In the genomic region with DNA sequence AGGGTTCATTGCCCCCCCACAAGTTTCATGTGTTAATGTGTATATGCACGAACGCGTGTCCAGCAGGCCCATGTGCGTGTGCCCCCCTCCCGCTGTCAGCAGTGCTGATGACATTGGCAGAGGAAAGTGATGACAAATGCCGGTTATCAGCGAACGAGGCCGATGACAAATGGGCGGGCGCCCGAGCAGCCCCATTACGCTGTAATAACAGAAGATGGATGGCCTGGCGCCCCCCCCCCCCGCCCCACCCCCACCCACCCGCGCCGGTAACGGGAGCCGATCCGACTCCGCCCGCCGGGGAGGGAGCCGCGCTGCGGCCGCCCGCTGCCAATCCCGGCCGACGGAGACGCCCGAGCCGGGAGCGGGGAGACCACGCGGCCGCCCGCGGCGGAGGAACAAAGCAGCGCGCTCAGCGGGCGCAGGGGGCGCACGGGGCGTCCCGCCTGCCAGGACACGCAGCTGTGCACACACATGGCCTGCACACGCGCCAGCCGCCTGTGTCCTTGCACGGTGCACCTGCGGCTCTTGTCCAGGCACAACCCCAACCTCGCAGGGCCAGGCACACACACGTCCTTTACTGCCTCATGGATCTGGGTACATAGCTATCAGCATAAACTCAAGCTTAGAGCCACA, we compare ENCODE assay signal across 8 mouse cellular contexts. TPM values are rescaled to one million over a fixed set of nuclear protein-coding genes. Genes with fewer than 3 reads are reported as not detected.
A peak's percentile ranks its signal among the peaks of the same experiment; 100 is the strongest.
DNase-seq lines count a peak whose midpoint lies in the region; ATAC-seq lines count a peak whose summit lies in the region.

No protein-coding gene starts in this region.

- no peak overlapping the region for H3K27ac ChIP-seq in embryonic facial prominence, embryonic 14.5 days (replicated peaks; ENCODE audit: low read depth, low read length)
- H3K27ac ChIP-seq in hindbrain, embryonic 13.5 days, result peak overlapping the region; percentile 91
- peak overlapping the region; percentile 83 for H3K27ac ChIP-seq in neural tube, embryonic 15.5 days (replicated peaks)

- 0 out of 2 replicates have a peak, but pooled peaks cover 4% of the 10 kb centered on the region for H3K4me1 ChIP-seq in embryonic facial prominence, embryonic 14.5 days (ENCODE audit: control insufficient read depth, insufficient read depth, low read length)
- peaks cover 60% of the 10 kb centered on the region for H3K4me1 ChIP-seq in hindbrain, embryonic 13.5 days (replicated peaks)
- H3K4me1 ChIP-seq in neural tube, embryonic 15.5 days, result peaks cover 59% of the 10 kb centered on the region

- peak overlapping the region; percentile 56 for H3K9ac ChIP-seq in embryonic facial prominence, embryonic 14.5 days (ENCODE audit: low read depth, low read length)
- H3K9ac ChIP-seq in hindbrain, embryonic 13.5 days, result peak overlapping the region; percentile 66
- peak overlapping the region; percentile 50 for H3K9ac ChIP-seq in neural tube, embryonic 15.5 days (replicated peaks)

- H3K36me3 ChIP-seq in embryonic facial prominence, embryonic 14.5 days (ENCODE audit: control insufficient read depth, insufficient read depth, low read length), result no peaks in the 10 kb centered on the region
- H3K36me3 ChIP-seq in hindbrain, embryonic 13.5 days, result no peaks in the 10 kb centered on the region
- H3K36me3 ChIP-seq in neural tube, embryonic 15.5 days, result no peaks in the 10 kb centered on the region

- peak; percentile 71 to 78 for DNase-seq in layer of hippocampus, postnatal 10 days (ENCODE audit: low spot score in 2 of 2)
- DNase-seq in layer of hippocampus, adult 9-11 months, result no peak
- DNase-seq in ZHBTc4 (ENCODE audit: low read depth, low spot score), result peak; percentile 67
- peak; percentile 72 for DNase-seq in embryonic facial prominence, embryonic 14.5 days (ENCODE audit: low spot score)
- DNase-seq in liver, result peak; percentile 56
- peak; percentile 80 for DNase-seq in thymus, postnatal 4 days

- H3K4me2 ChIP-seq in embryonic facial prominence, embryonic 14.5 days (ENCODE audit: low read depth, low read length), result peak overlapping the region; percentile 78
- H3K4me2 ChIP-seq in hindbrain, embryonic 13.5 days, result peak overlapping the region; percentile 59
- peak overlapping the region; percentile 80 for H3K4me2 ChIP-seq in neural tube, embryonic 15.5 days

- H3K27me3 ChIP-seq in embryonic facial prominence, embryonic 14.5 days (replicated peaks; ENCODE audit: control insufficient read depth, insufficient read depth, low read length), result peaks cover 36% of the 10 kb centered on the region
- peaks cover 53% of the 10 kb centered on the region for H3K27me3 ChIP-seq in hindbrain, embryonic 13.5 days
- peaks cover 32% of the 10 kb centered on the region for H3K27me3 ChIP-seq in neural tube, embryonic 15.5 days (replicated peaks)

- 4% methylated on average over 26 of the region's 58 CpGs for WGBS in embryonic facial prominence, embryonic 14.5 days
- WGBS in hindbrain, embryonic 13.5 days, result under 1% methylated on average over 37 of the region's 58 CpGs
- 1% methylated on average over 53 of the region's 58 CpGs for WGBS in neural tube, embryonic 15.5 days

- ATAC-seq in embryonic facial prominence, embryonic 14.5 days (ENCODE audit: low read depth), result peak; percentile 41
- ATAC-seq in hindbrain, embryonic 13.5 days (ENCODE audit: low FRiP score), result peak; percentile 51
- ATAC-seq in neural tube, embryonic 15.5 days (ENCODE audit: low FRiP score), result peak; percentile 42

- peak overlapping the region; percentile 40 for H3K4me3 ChIP-seq in embryonic facial prominence, embryonic 14.5 days (ENCODE audit: low read depth, low read length)
- H3K4me3 ChIP-seq in hindbrain, embryonic 13.5 days, result peak overlapping the region; percentile 37
- H3K4me3 ChIP-seq in neural tube, embryonic 15.5 days (replicated peaks), result peak overlapping the region; percentile 39

- H3K9me3 ChIP-seq in embryonic facial prominence, embryonic 14.5 days (ENCODE audit: control insufficient read depth, low read length), result no peaks in the 10 kb centered on the region
- H3K9me3 ChIP-seq in hindbrain, embryonic 13.5 days, result no peaks in the 10 kb centered on the region
- H3K9me3 ChIP-seq in neural tube, embryonic 15.5 days (replicated peaks), result no peaks in the 10 kb centered on the region

RNA-seq across cellular contexts. Expression of gene Poll, which starts 18.8 kb away (rescaled TPM):
- 1 to 10 TPM; 6.9 to 8.8 TPM for total RNA-seq in layer of hippocampus, postnatal 10 days (2021)
- 11.1 and 12.2 TPM in 2 replicates for polyA plus RNA-seq in embryonic facial prominence, embryonic 14.5 days (2014; fragmentation: Nextera tagmentation; extraction: Ambion mirVana)
- 13.5 and 14.6 TPM in 2 replicates for polyA plus RNA-seq in hindbrain, embryonic 13.5 days (2015; fragmentation: Nextera tagmentation; extraction: Ambion mirVana)
- 11.0 and 11.6 TPM in 2 replicates for polyA plus RNA-seq in neural tube, embryonic 15.5 days (2015; fragmentation: Nextera tagmentation; extraction: Ambion mirVana)

RNA-seq across cellular contexts. Expression of gene Gm17018, which starts 18.9 kb away (rescaled TPM):
- total RNA-seq in layer of hippocampus, postnatal 10 days (2021), result 10 to 100 TPM; 55.6 to 56.4 TPM
- polyA plus RNA-seq in embryonic facial prominence, embryonic 14.5 days (2014; fragmentation: Nextera tagmentation; extraction: Ambion mirVana), result 40.9 and 44.8 TPM in 2 replicates
- polyA plus RNA-seq in hindbrain, embryonic 13.5 days (2015; fragmentation: Nextera tagmentation; extraction: Ambion mirVana), result 61.8 and 73.4 TPM in 2 replicates
- 76.7 and 80.3 TPM in 2 replicates for polyA plus RNA-seq in neural tube, embryonic 15.5 days (2015; fragmentation: Nextera tagmentation; extraction: Ambion mirVana)
